Mouse (Mus musculus) liver, embryonic 16.5 days (tissue): Measurements from ENCODE around the gene Cdc37l1. TPM values are rescaled to one million over a fixed set of nuclear protein-coding genes. Genes with fewer than 3 reads are reported as not detected.

Source experiments
- ATAC-seq: fragments of 200-750 bp; cut with Nextera tagmentation; 2 replicates; pipeline ENCODE4 v1.8.0; 2017; ENCODE audit warnings: low read depth, mild to moderate bottlenecking, moderate number of reproducible peaks, moderate library complexity
- H3K27ac ChIP-seq: fragments of 300-500 bp; sonication (generic); 2 replicates; pipeline ENCODE4 v1.5.1; 2014; ENCODE audit warnings: mild to moderate bottlenecking, low read length
- H3K27me3 ChIP-seq: fragments of 300-500 bp; sonication (generic); 2 replicates; pipeline ENCODE4 v1.6.1; 2014; ENCODE audit warnings: low read depth, low read length, mixed read lengths; ENCODE audit not compliant: control insufficient read depth, insufficient read depth
- H3K36me3 ChIP-seq: fragments of 300-500 bp; sonication (generic); 2 replicates; pipeline ENCODE4 v1.6.1; 2014; ENCODE audit warnings: mild to moderate bottlenecking; ENCODE audit not compliant: control insufficient read depth, insufficient read depth
- H3K4me1 ChIP-seq: fragments of 300-500 bp; sonication (generic); 2 replicates; pipeline ENCODE4 v1.6.1; 2014; ENCODE audit warnings: low read depth, low read length, mixed read lengths; ENCODE audit not compliant: control insufficient read depth
- H3K4me2 ChIP-seq: fragments of 300-500 bp; sonication (generic); 2 replicates; pipeline ENCODE4 v1.6.1; 2014; ENCODE audit warnings: low read depth, low read length, mixed read lengths
- H3K4me3 ChIP-seq: fragments of 300-500 bp; sonication (generic); 2 replicates; pipeline ENCODE4 v1.5.1; 2014; ENCODE audit warnings: low read depth, mild to moderate bottlenecking, low read length
- H3K9ac ChIP-seq: fragments of 300-500 bp; sonication (generic); 2 replicates; pipeline ENCODE4 v1.6.1; 2014; ENCODE audit warnings: low read depth, low read length
- H3K9me3 ChIP-seq: fragments of 300-500 bp; sonication (generic); replicated peaks from 2 replicates; pipeline ENCODE4 v1.6.1; 2016; ENCODE audit warnings: low read length; ENCODE audit not compliant: control insufficient read depth
- WGBS: fragments of 180-500 bp; shearing (Covaris S2); extraction: QIAGEN DNeasy Blood & Tissue Kit; methylation state at CpG from one replicate; pipeline ENCODE4 v1.1.7; 2014; ENCODE audit not compliant: insufficient replicate concordance; 5-methylcytosine and 5-hydroxymethylcytosine counted together
- polyA plus RNA-seq: library from polyadenylated mRNA; unstranded; fragments of >200 nt; fragmentation: Nextera tagmentation; extraction: Ambion mirVana; gene quantifications from 2 replicates; pipeline ENCODE4 v1.2.1, GENCODE M21; 2015

The Cdc37l1 gene
- polyA plus RNA-seq, 1 experiment from 2014 or later = 9.9 TPM

- no peak overlapping the region for H3K4me2 ChIP-seq
- no peak for ATAC-seq
- H3K9me3 ChIP-seq = no peaks in the 10 kb centered on the region
- no peaks in the 10 kb centered on the region for H3K4me1 ChIP-seq
- H3K27me3 ChIP-seq = no peaks in the 10 kb centered on the region
- WGBS = 74% methylated on average over 8 of the region's 8 CpGs
- H3K4me3 ChIP-seq = no peak overlapping the region
- no peak overlapping the region for H3K27ac ChIP-seq
- no peak overlapping the region for H3K9ac ChIP-seq
- H3K36me3 ChIP-seq = peaks cover 15% of the 10 kb centered on the region
These were observed 25.5 kb downstream of the Cdc37l1 start for GRCm38 (mm10) chr19:29015410-29016203.

- ATAC-seq = no peak
- peaks cover 15% of the 10 kb centered on the region for H3K36me3 ChIP-seq
- H3K9me3 ChIP-seq = no peaks in the 10 kb centered on the region
- no peak overlapping the region for H3K4me3 ChIP-seq
- H3K9ac ChIP-seq = no peak overlapping the region
- 79% methylated on average over 5 of the region's 5 CpGs for WGBS
- no peaks in the 10 kb centered on the region for H3K4me1 ChIP-seq
- no peak overlapping the region for H3K27ac ChIP-seq
- no peaks in the 10 kb centered on the region for H3K27me3 ChIP-seq
- H3K4me2 ChIP-seq = no peak overlapping the region
These were observed 26.1 kb downstream of the Cdc37l1 start for GRCm38 (mm10) chr19:29016204-29016765.

GRCm38 (mm10) chr19:29016786-29017185 is 26.6 kb downstream of the Cdc37l1 start:
- Histone ChIP-seq H3K4me3 (no peak overlapping the region), H3K27ac (no peak overlapping the region), H3K4me2 (no peak overlapping the region), H3K36me3 (peaks cover 17% of the 10 kb centered on the region), H3K9ac (no peak overlapping the region), H3K4me1 (no peaks in the 10 kb centered on the region), H3K27me3 (no peaks in the 10 kb centered on the region), H3K9me3 (no peaks in the 10 kb centered on the region)
- no peak for ATAC-seq
- WGBS = 78% methylated on average over 5 of the region's 5 CpGs

- H3K27ac ChIP-seq = no peak overlapping the region
- no peak overlapping the region for H3K9ac ChIP-seq
- no peaks in the 10 kb centered on the region for H3K4me1 ChIP-seq
- H3K27me3 ChIP-seq = no peaks in the 10 kb centered on the region
- no peaks in the 10 kb centered on the region for H3K9me3 ChIP-seq
- H3K36me3 ChIP-seq = peaks cover 20% of the 10 kb centered on the region
- 82% methylated on average over 3 of the region's 3 CpGs for WGBS
- no peak overlapping the region for H3K4me2 ChIP-seq
- H3K4me3 ChIP-seq = no peak overlapping the region
- ATAC-seq = no peak
These were observed 29.5 kb downstream of the Cdc37l1 start for GRCm38 (mm10) chr19:29019647-29020046.

GRCm38 (mm10) chr19:29021754-29022345 is 31.7 kb downstream of the Cdc37l1 start:
- H3K27me3 ChIP-seq = no peaks in the 10 kb centered on the region
- H3K9me3 ChIP-seq = no peaks in the 10 kb centered on the region
- peaks cover 31% of the 10 kb centered on the region for H3K36me3 ChIP-seq
- no peak overlapping the region for H3K27ac ChIP-seq
- H3K9ac ChIP-seq = no peak overlapping the region
- 78% methylated on average over 7 of the region's 7 CpGs for WGBS
- no peak overlapping the region for H3K4me3 ChIP-seq
- H3K4me1 ChIP-seq = no peaks in the 10 kb centered on the region
- no peak for ATAC-seq
- H3K4me2 ChIP-seq = no peak overlapping the region

- H3K4me3 ChIP-seq = no peak overlapping the region
- H3K27ac ChIP-seq = no peak overlapping the region
- no peaks in the 10 kb centered on the region for H3K9me3 ChIP-seq
- no peak overlapping the region for H3K4me2 ChIP-seq
- no peaks in the 10 kb centered on the region for H3K27me3 ChIP-seq
- peaks cover 22% of the 10 kb centered on the region for H3K36me3 ChIP-seq
- H3K9ac ChIP-seq = no peak overlapping the region
- WGBS = 59% methylated on average over 11 of the region's 11 CpGs
- H3K4me1 ChIP-seq = no peaks in the 10 kb centered on the region
- ATAC-seq = no peak
These were observed 34.3 kb downstream of the Cdc37l1 start for GRCm38 (mm10) chr19:29024391-29024947.

GRCm38 (mm10) chr19:29031788-29032187 is 41.6 kb downstream of the Cdc37l1 start:
- H3K27me3 ChIP-seq = no peaks in the 10 kb centered on the region
- no peak overlapping the region for H3K9ac ChIP-seq
- no peaks in the 10 kb centered on the region; the same call in 1 of the 2 replicates for H3K36me3 ChIP-seq
- H3K4me1 ChIP-seq = no peaks in the 10 kb centered on the region
- ATAC-seq = no peak
- no peak overlapping the region for H3K27ac ChIP-seq
- WGBS = 70% methylated on average over 3 of the region's 3 CpGs
- no peak overlapping the region for H3K4me3 ChIP-seq
- no peaks in the 10 kb centered on the region for H3K9me3 ChIP-seq
- H3K4me2 ChIP-seq = no peak overlapping the region

- H3K4me2 ChIP-seq = no peak overlapping the region
These were observed 42.5 kb downstream of the Cdc37l1 start for GRCm38 (mm10) chr19:29032662-29033061.

GRCm38 (mm10) chr19:29037026-29037425 is 46.9 kb downstream of the Cdc37l1 start:
- H3K9ac ChIP-seq = no peak overlapping the region
- no peaks in the 10 kb centered on the region for H3K27me3 ChIP-seq
- H3K4me1 ChIP-seq = no peaks in the 10 kb centered on the region
- peaks cover 4% of the 10 kb centered on the region for H3K9me3 ChIP-seq
- H3K36me3 ChIP-seq = peaks cover 7% of the 10 kb centered on the region
- no peak for ATAC-seq
- H3K27ac ChIP-seq = no peak overlapping the region
- H3K4me3 ChIP-seq = no peak overlapping the region
- WGBS = 72% methylated on average over 5 of the region's 5 CpGs
- H3K4me2 ChIP-seq = no peak overlapping the region

More at GRCm38 (mm10) chr19:29032662-29033061, 42.5 kb downstream of the Cdc37l1 start:
- Histone ChIP-seq H3K27me3 (no peaks in the 10 kb centered on the region), H3K27ac (no peak overlapping the region), H3K9me3 (no peaks in the 10 kb centered on the region), H3K4me1 (no peaks in the 10 kb centered on the region), H3K36me3 (peaks cover 3% of the 10 kb centered on the region; the same call in 1 of the 2 replicates), H3K9ac (no peak overlapping the region), H3K4me3 (no peak overlapping the region)
- ATAC-seq = no peak
